Mouse (Mus musculus) ES-E14 (cell line): ENCODE results near the gene Dst.

Experiments
- CHD2 ChIP-seq: IDR thresholded peaks from 2 replicates; pipeline ENCODE4 v1.6.1; 2014; ENCODE audit warnings: mild to moderate bottlenecking, low read depth, low read length, inconsistent platforms
- HCFC1 ChIP-seq: IDR thresholded peaks from 2 replicates; pipeline ENCODE4 v1.6.1; 2012; ENCODE audit warnings: low read length, inconsistent platforms, borderline replicate concordance; ENCODE audit not compliant: insufficient read depth
- ZNF384 ChIP-seq: IDR thresholded peaks from 2 replicates; pipeline ENCODE4 v1.6.1; 2012; ENCODE audit warnings: low read depth, low read length, inconsistent platforms

DNA sequence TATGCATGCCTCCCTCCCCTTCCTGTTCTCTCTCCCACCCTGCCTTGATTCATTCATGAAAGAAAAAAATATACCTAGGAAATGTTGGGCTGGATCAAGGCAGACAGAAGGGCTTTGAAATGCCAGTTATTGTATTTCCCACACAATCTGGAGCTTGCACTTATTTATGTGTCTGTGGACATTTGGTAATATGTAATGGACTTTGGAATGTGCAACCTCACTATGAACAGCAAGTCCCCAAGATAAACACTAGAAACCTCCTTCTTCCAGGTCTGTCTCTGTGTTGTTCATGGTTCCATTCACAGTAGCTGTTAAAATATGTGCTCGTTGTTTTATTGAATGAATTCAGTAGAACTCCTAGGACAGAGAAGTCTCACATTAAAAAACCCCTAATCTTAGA, 153.8 kb downstream of the Dst start:
- TF ChIP-seq HCFC1 (no peak), ZNF384 (no peak), CHD2 (no peak)
